Mouse (Mus musculus) kidney, adult 2 months (tissue): Measurements from ENCODE around the gene Slc47a2.

ENCODE experiments used
- CTCF ChIP-seq: fragments of 200-500 bp; conservative IDR thresholded peaks from 2 replicates; pipeline ENCODE4 v1.5.1; 2011; ENCODE audit warnings: low read depth, mild to moderate bottlenecking, control low read depth, low read length, moderate library complexity, mixed read lengths; ENCODE audit not compliant: insufficient read depth, insufficient read length
- POLR2A ChIP-seq: fragments of 200-500 bp; IDR thresholded peaks from one replicate; pipeline ENCODE4 v1.6.1; 2011; ENCODE audit warnings: low read depth, low read length, control low read depth

DNA sequence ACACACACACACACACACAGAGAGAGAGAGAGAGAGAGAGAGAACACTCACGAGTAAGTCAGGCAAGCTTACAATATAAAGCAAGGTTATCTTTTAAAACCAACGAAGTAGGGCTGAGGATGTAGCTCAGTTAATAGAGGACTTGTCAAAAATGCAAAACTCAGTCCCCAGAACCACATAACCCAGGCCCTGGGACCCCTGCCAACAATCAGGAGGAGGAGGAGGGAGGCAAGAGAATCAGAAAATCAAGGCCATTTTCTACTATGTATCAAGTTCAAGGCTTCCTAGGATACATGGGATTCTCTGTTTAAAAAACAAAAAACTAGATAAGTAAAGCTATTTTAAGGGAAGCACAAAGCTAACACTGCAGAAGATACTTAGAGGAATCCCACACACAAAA is 25.8 kb downstream of the Slc47a2 start:
- no peak for TF ChIP-seq POLR2A
- no peak for TF ChIP-seq CTCF
